Mouse (Mus musculus) heart, adult 2 months (tissue): Measurements from ENCODE around the gene Ppp1r3a. TPM values are rescaled to one million over a fixed set of nuclear protein-coding genes. Genes with fewer than 3 reads are reported as not detected.

Experiments used
- DNase-seq, 2 experiments: peaks; one replicate each; pipeline ENCODE4 v3.0.0; 2021
- H3K27ac ChIP-seq: fragments of 200-600 bp; 2 replicates; pipeline ENCODE4 v1.8.1; 2022
- H3K27me3 ChIP-seq: fragments of 200-500 bp; 2 replicates; pipeline ENCODE4 v1.6.1; 2012; ENCODE audit warnings: mild to moderate bottlenecking, low read length, inconsistent platforms, mixed read lengths; ENCODE audit not compliant: control insufficient read depth, insufficient read depth
- H3K36me3 ChIP-seq: fragments of 200-500 bp; 2 replicates; pipeline ENCODE4 v1.6.1; 2012; ENCODE audit warnings: low read length, inconsistent platforms; ENCODE audit not compliant: control insufficient read depth, insufficient read depth
- H3K4me1 ChIP-seq: fragments of 200-500 bp; 2 replicates; pipeline ENCODE4 v1.6.1; 2011; ENCODE audit warnings: low read length; ENCODE audit not compliant: control insufficient read depth, insufficient read depth
- H3K4me3 ChIP-seq: fragments of 200-600 bp; 2 replicates; pipeline ENCODE4 v1.8.1; 2022
- H3K79me2 ChIP-seq: fragments of 200-500 bp; replicated peaks from 2 replicates; pipeline ENCODE4 v1.6.1; 2012; ENCODE audit warnings: mild to moderate bottlenecking, inconsistent platforms, low read length, moderate library complexity, mixed read lengths; ENCODE audit not compliant: control insufficient read depth, insufficient read depth
- H3K9ac ChIP-seq: fragments of 200-500 bp; 2 replicates; pipeline ENCODE4 v1.6.1; 2012; ENCODE audit warnings: low read depth, mild to moderate bottlenecking, control low read depth, inconsistent platforms, low read length, mixed read lengths
- CTCF ChIP-seq: fragments of 200-600 bp; IDR thresholded peaks from 2 replicates; pipeline ENCODE4 v1.8.1; 2022; ENCODE audit warnings: antibody characterized with exemption, mild to moderate bottlenecking, moderate library complexity
- EP300 ChIP-seq: fragments of 200-500 bp; IDR thresholded peaks from 2 replicates; pipeline ENCODE4 v1.6.1; 2011; ENCODE audit warnings: low read depth, low read length, control low read depth; ENCODE audit not compliant: insufficient read depth
- POLR2A ChIP-seq: fragments of 200-500 bp; IDR thresholded peaks from 2 replicates; pipeline ENCODE4 v1.6.1; 2011; ENCODE audit warnings: mild to moderate bottlenecking, low read depth, low read length, control low read depth; ENCODE audit not compliant: insufficient read depth
- WGBS: fragments of 180-500 bp; shearing (Covaris S2); methylation state at CpG from one replicate; pipeline ENCODE4 v1.1.7; 2018; 5-methylcytosine and 5-hydroxymethylcytosine counted together
- intact Hi-C: fragments of 180-260 bp; cut with DNase I; formaldehyde crosslinking; loops from one replicate; pipeline ENCODE4 v1.15.1; 2025
- polyA plus RNA-seq: library from polyadenylated mRNA; depleted of rRNA; stranded (reverse); fragments of >200 nt; gene quantifications from 2 replicates; pipeline ENCODE4 v1.2.3, GENCODE M21; 2012
- total RNA-seq, 2 experiments: library from RNA; stranded (reverse); gene quantifications; 2 replicates each; pipeline ENCODE4 v1.2.3; 2021

The Ppp1r3a gene
- total and polyA plus RNA-seq, 3 experiments = 5.5 to 88.8 (median 65.3) TPM

DNA sequence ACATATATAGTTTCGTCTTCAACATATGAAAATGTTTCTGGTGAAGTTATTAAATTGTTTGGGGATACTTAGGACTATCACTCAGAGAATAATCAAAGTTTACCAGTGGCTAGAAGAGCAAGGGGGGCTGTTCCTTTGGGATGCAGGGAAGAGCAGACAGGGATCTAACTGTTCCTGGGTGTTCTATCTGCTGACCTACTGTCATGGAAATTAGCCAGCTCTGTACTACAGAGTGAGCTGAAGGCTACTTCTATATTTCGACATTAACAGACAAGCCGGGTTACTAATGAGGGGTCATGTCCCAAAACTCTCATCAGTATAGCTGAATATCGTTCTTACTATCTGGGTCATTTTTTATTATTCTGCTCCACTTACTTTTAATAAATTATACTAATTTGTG, 1.6 kb downstream of the Ppp1r3a start:
- H3K36me3 ChIP-seq = no peaks in the 10 kb centered on the region; the same call in 1 of the 2 replicates
- peak overlapping the region; percentile 92 for H3K27ac ChIP-seq
- no peaks in the 10 kb centered on the region for H3K4me1 ChIP-seq
- no peaks in the 10 kb centered on the region for H3K27me3 ChIP-seq
- DNase-seq = no peak
- no peak for TF ChIP-seq CTCF
- TF ChIP-seq POLR2A = no peak
- no peak for TF ChIP-seq EP300
- H3K9ac ChIP-seq = peak overlapping the region; percentile 67; the same call in 1 of the 2 replicates
- H3K79me2 ChIP-seq = no peaks in the 10 kb centered on the region
- H3K4me3 ChIP-seq = peak overlapping the region; percentile 47
- WGBS = 41% methylated on average over 4 of the region's 4 CpGs
- intact Hi-C loops = loop anchor here (10.0 kb wide), 1 partner anchor 169 kb away; no protein-coding TSS in a partner anchor

- H3K4me1 ChIP-seq = no peaks in the 10 kb centered on the region
- peak overlapping the region; percentile 47 for H3K4me3 ChIP-seq
- H3K36me3 ChIP-seq = peaks cover 2% of the 10 kb centered on the region
- no peak for TF ChIP-seq CTCF
- no peak for TF ChIP-seq POLR2A
- no peak for TF ChIP-seq EP300
- no peaks in the 10 kb centered on the region for H3K27me3 ChIP-seq
- DNase-seq = no peak
- intact Hi-C loops = loop anchor here (10.0 kb wide), 1 partner anchor 167 kb away; no protein-coding TSS in a partner anchor
- 24% methylated on average over 1 of the region's 1 CpGs for WGBS
- H3K79me2 ChIP-seq = no peaks in the 10 kb centered on the region
- H3K27ac ChIP-seq = no peak overlapping the region
- H3K9ac ChIP-seq = no peak overlapping the region
These were observed 2.9 kb downstream of the Ppp1r3a start for GRCm38 (mm10) chr6:14752211-14752610.

- Histone ChIP-seq H3K79me2 (no peaks in the 10 kb centered on the region; the same call in 1 of the 2 replicates), H3K36me3 (peaks cover 4% of the 10 kb centered on the region; the same call in 1 of the 2 replicates), H3K4me3 (no peak overlapping the region), H3K27ac (no peak overlapping the region), H3K9ac (no peak overlapping the region), H3K27me3 (no peaks in the 10 kb centered on the region), H3K4me1 (no peaks in the 10 kb centered on the region; the same call in 1 of the 2 replicates)
- no peak for DNase-seq
- WGBS = 34% methylated on average over 2 of the region's 2 CpGs
- no peak for TF ChIP-seq CTCF
- TF ChIP-seq POLR2A = no peak
- no peak for TF ChIP-seq EP300
- intact Hi-C loops = no loop called here
These were observed 8.1 kb downstream of the Ppp1r3a start for GRCm38 (mm10) chr6:14747000-14747399.

- H3K27ac ChIP-seq = no peak overlapping the region
- no peaks in the 10 kb centered on the region for H3K79me2 ChIP-seq
- H3K4me1 ChIP-seq = no peaks in the 10 kb centered on the region
- no peak for DNase-seq
- H3K27me3 ChIP-seq = no peaks in the 10 kb centered on the region
- intact Hi-C loops = no loop called here
- no peaks in the 10 kb centered on the region; the same call in 1 of the 2 replicates for H3K36me3 ChIP-seq
- H3K9ac ChIP-seq = no peak overlapping the region
- TF ChIP-seq POLR2A (no peak), EP300 (no peak), CTCF (no peak)
- WGBS = 81% methylated on average over 2 of the region's 2 CpGs
- no peak overlapping the region for H3K4me3 ChIP-seq
These were observed 19.1 kb downstream of the Ppp1r3a start for GRCm38 (mm10) chr6:14736017-14736416.

GRCm38 (mm10) chr6:14731011-14731410, 24.1 kb downstream of the Ppp1r3a start:
- no peaks in the 10 kb centered on the region for H3K4me1 ChIP-seq
- H3K79me2 ChIP-seq = no peaks in the 10 kb centered on the region
- no peak overlapping the region for H3K9ac ChIP-seq
- H3K27me3 ChIP-seq = no peaks in the 10 kb centered on the region
- intact Hi-C loops = no loop called here
- H3K27ac ChIP-seq = no peak overlapping the region
- H3K36me3 ChIP-seq = no peaks in the 10 kb centered on the region
- DNase-seq = no peak
- TF ChIP-seq EP300 = no peak
- TF ChIP-seq POLR2A = no peak
- no peak for TF ChIP-seq CTCF
- 76% methylated on average over 5 of the region's 5 CpGs for WGBS
- H3K4me3 ChIP-seq = no peak overlapping the region

GRCm38 (mm10) chr6:14720772-14721414, 34.2 kb downstream of the Ppp1r3a start:
- Histone ChIP-seq H3K9ac (no peak overlapping the region), H3K27ac (no peak overlapping the region), H3K36me3 (no peaks in the 10 kb centered on the region; the same call in none of the 2 replicates), H3K4me1 (no peaks in the 10 kb centered on the region), H3K4me3 (no peak overlapping the region), H3K79me2 (no peaks in the 10 kb centered on the region), H3K27me3 (no peaks in the 10 kb centered on the region)
- WGBS = 64% methylated on average over 4 of the region's 4 CpGs
- TF ChIP-seq EP300 = no peak
- no peak for TF ChIP-seq POLR2A
- TF ChIP-seq CTCF = no peak
- intact Hi-C loops = no loop called here
- no peak for DNase-seq
